Comparison of ENCODE assay signal across 9 mouse cellular contexts in the genomic region with DNA sequence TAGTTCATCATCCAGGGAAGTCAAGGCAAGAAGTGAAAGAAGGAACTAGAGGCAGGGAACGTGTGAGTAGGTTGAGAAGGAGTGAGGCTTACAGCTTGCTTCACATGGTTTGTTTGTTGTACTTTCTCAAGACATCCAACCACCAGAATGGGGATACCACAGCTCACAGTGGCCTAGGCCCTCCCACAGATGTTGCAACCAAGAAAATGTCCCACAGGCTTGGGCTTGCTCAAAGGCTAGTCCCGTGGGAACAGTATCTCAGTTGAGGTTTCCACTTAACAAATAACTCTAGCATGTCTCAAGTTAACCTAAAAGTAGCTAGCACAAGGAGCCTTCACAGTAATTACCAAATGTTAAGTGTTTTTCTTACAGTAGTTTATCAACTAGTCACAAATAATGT.
"Had no signal": no experiment of that assay in that cellular context is flagged by ENCODE, and none has a peak within 500 bp of the region (broad histone marks: within the 10 kb centered on the region; RNA-seq: fewer than 3 reads in every experiment).

No protein-coding gene starts in this region.

- ATAC-seq: midbrain, embryonic 16.5 days had no signal

- DNase-seq: kidney, postnatal 10 days; kidney, postnatal 4 days; lung, adult 18-20 months; right cerebral cortex, postnatal 25 days; thymus, postnatal 4 days had no signal

- H3K27me3 ChIP-seq: limb, embryonic 13.5 days; midbrain, embryonic 12.5 days had no signal

- H3K36me3 ChIP-seq: limb, embryonic 13.5 days; midbrain, embryonic 12.5 days had no signal

- H3K4me2 ChIP-seq: limb, embryonic 13.5 days; midbrain, embryonic 12.5 days had no signal

- H3K4me3 ChIP-seq: layer of hippocampus, adult 2 months; limb, embryonic 13.5 days; midbrain, embryonic 12.5 days had no signal
